In the genomic region with DNA sequence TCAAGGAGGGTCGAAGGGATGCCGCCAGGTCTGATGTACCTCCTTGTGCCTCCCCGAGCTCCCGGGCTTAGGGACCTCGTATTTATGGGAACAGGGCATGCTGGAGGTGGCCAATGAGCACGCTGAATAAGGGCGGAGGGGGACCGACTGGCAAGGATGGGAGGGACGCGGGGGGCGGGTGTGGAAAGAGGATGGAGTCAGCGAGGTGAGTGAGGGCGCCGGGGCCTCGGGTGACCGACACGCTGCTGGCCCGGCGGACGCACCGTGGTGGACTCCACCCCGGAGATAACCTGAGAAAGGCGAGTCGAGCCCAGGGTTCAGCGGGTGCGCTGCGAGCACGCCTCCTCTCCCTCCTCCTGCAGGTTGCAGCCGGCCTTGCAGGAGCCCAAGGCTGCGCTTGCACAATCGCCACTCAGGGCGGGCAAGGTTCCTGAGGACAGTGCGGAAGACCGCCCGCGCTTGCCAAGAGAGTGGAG, we compare ENCODE assay signal across 9 mouse cellular contexts. TPM values are rescaled to one million over a fixed set of nuclear protein-coding genes. Genes with fewer than 3 reads are reported as not detected.
DNase-seq lines count a peak whose midpoint lies in the region; ATAC-seq and TF ChIP-seq lines count a peak whose summit lies in the region.
"Had no signal": no experiment of that assay in that cellular context is flagged by ENCODE, and none has a peak within 500 bp of the region (broad histone marks: within the 10 kb centered on the region; RNA-seq: fewer than 3 reads in every experiment).

TSS of gene Cyp24a1 (minus strand) at position 55 of the 476 bp plus-strand sequence.

- ATAC-seq in monocyte, adult 5-6 weeks (replicated peaks; ENCODE audit: insufficient number of reproducible peaks, low FRiP score, low TSS enrichment, poor library complexity, severe bottlenecking) = no peak

- TF ChIP-seq EP300 in heart, adult 2 months (IDR thresholded peaks at IDR 0.05; ENCODE audit: insufficient read depth, low read depth, low read length) = no peak

- no peak for TF ChIP-seq POLR2A in heart, adult 2 months (IDR thresholded peaks at IDR 0.05; ENCODE audit: insufficient read depth, low read depth, low read length)
- TF ChIP-seq POLR2A in kidney, adult 2 months (IDR thresholded peaks at IDR 0.05; ENCODE audit: low read depth, low read length) = no peak
- no peak for TF ChIP-seq POLR2A in lung, adult 2 months (IDR thresholded peaks at IDR 0.05; ENCODE audit: borderline replicate concordance, extremely low read depth, low read depth, low read length)

- no peak within 1 kb of the TSS for H3K9ac ChIP-seq in heart, adult 2 months (ENCODE audit: low read depth, low read length)

- H3K27me3 ChIP-seq in heart, adult 2 months (ENCODE audit: control insufficient read depth, insufficient read depth, low read length) = peaks cover 20% of the 10 kb centered on the region
- H3K27me3 ChIP-seq in kidney, adult 2 months (replicated peaks; ENCODE audit: control insufficient read depth, insufficient read depth, low read length) = 0 out of 2 replicates have a peak, but pooled peaks cover 3% of the 10 kb centered on the region

- no peak within 1 kb of the TSS for H3K4me3 ChIP-seq in heart, adult 2 months
- H3K4me3 ChIP-seq in kidney, adult 2 months (ENCODE audit: insufficient read depth, low read depth, low read length) = peak within 1 kb of the TSS; percentile 0; the same call in 1 of the 2 replicates
- no peak within 1 kb of the TSS for H3K4me3 ChIP-seq in lung, adult 2 months (replicated peaks; ENCODE audit: extremely low read depth, low read depth, low read length)

- WGBS in heart, adult 2 months = under 1% methylated on average over 36 of the region's 36 CpGs
- WGBS in kidney, adult 2 months = 2% methylated on average over 35 of the region's 36 CpGs
- under 1% methylated on average over 36 of the region's 36 CpGs for WGBS in lung, adult 2 months

- H3K4me1 ChIP-seq in heart, adult 2 months (ENCODE audit: control insufficient read depth, insufficient read depth, low read length) = no peaks in the 10 kb centered on the region
- peaks cover 5% of the 10 kb centered on the region; the same call in 1 of the 2 replicates for H3K4me1 ChIP-seq in kidney, adult 2 months (ENCODE audit: control insufficient read depth, insufficient read depth, low read length)
- H3K4me1 ChIP-seq in lung, adult 2 months (ENCODE audit: control insufficient read depth, insufficient read depth, low read length) = no peaks in the 10 kb centered on the region

- TF ChIP-seq CTCF in heart, adult 2 months (IDR thresholded peaks at IDR 0.05) = peak; percentile 59
- TF ChIP-seq CTCF in kidney, adult 2 months (conservative IDR thresholded peaks at IDR 0.05; ENCODE audit: insufficient read depth, insufficient read length, low read depth, low read length) = peak; percentile 52
- peak; percentile 29; the same call in 1 of the 2 replicates for TF ChIP-seq CTCF in lung, adult 2 months (IDR thresholded peaks at IDR 0.05; ENCODE audit: insufficient read depth, low read length)

- no peaks in the 10 kb centered on the region for H3K36me3 ChIP-seq in heart, adult 2 months (ENCODE audit: control insufficient read depth, insufficient read depth, low read length)
- H3K36me3 ChIP-seq in kidney, adult 2 months (ENCODE audit: control insufficient read depth, insufficient read depth, low read length) = no peaks in the 10 kb centered on the region

- intact Hi-C loops in heart, adult 2 months (cut with DNase I) = no loop called here

- peak; percentile 17 for DNase-seq in thymus, postnatal 4 days
- DNase-seq in thymus, postnatal 14 days = no peak
- DNase-seq in heart, adult 2 months = peak; percentile 73 to 74
- DNase-seq in kidney, adult 2 months = peak; percentile 89
- peak; percentile 55 for DNase-seq in lung, adult 2 months
- peak; percentile 37 for DNase-seq in ovary, postnatal 14 days (ENCODE audit: low spot score)
- no peak for DNase-seq in spleen, postnatal 4 days (ENCODE audit: low spot score in 2 of 2)

- no peak within 1 kb of the TSS for H3K27ac ChIP-seq in heart, adult 2 months
- no peak within 1 kb of the TSS; the same call in 1 of the 2 replicates for H3K27ac ChIP-seq in kidney, adult 2 months (ENCODE audit: insufficient read depth, low read depth, low read length)

- no peaks in the 10 kb centered on the region for H3K79me2 ChIP-seq in heart, adult 2 months (replicated peaks; ENCODE audit: control insufficient read depth, insufficient read depth, low read length)

RNA-seq across cellular contexts. Expression of gene Cyp24a1, which starts in this region (rescaled TPM):
- total RNA-seq in heart, adult 2 months (2021) = not detected
- polyA plus RNA-seq in heart, adult 2 months (2012; rRNA removed) = not detected in 2 replicates
- 27.5 and 29.2 TPM in 2 replicates for polyA plus RNA-seq in kidney, adult 2 months (2012; rRNA removed)
- not detected in 2 replicates for polyA plus RNA-seq in lung, adult 2 months (2012; rRNA removed)
- not detected in 3 replicates for total RNA-seq in monocyte, adult 5-6 weeks (2017)
- total RNA-seq: gastrocnemius, postnatal 4 days had no signal

Comparison
In these comparisons a context has a peak if more than half of its experiments do, and no peak if none do; other contexts are left out.
1. RNA of gene Cyp24a1 (polyA plus RNA-seq): 27.5 to 29.2 TPM in kidney, adult 2 months; not detected in heart, adult 2 months and not detected in lung, adult 2 months; every median in the first group is over 10 times any median in the second.
2. DNase-seq: peak in thymus, postnatal 4 days (single experiment), kidney, adult 2 months (single experiment) and ovary, postnatal 14 days (single experiment); none in thymus, postnatal 14 days (single experiment) and spleen, postnatal 4 days (0 of 2).
3. Peak in DNase-seq in heart, adult 2 months; RNA of the gene not detected or under 1 TPM.
4. Peak in DNase-seq in lung, adult 2 months; RNA of the gene not detected or under 1 TPM.
5. Peak in every context shown above with its lines, with median percentiles within 50 percentile points of each other: CTCF ChIP-seq.